ENCODE assay signal across 8 mouse cellular contexts in the genomic region with DNA sequence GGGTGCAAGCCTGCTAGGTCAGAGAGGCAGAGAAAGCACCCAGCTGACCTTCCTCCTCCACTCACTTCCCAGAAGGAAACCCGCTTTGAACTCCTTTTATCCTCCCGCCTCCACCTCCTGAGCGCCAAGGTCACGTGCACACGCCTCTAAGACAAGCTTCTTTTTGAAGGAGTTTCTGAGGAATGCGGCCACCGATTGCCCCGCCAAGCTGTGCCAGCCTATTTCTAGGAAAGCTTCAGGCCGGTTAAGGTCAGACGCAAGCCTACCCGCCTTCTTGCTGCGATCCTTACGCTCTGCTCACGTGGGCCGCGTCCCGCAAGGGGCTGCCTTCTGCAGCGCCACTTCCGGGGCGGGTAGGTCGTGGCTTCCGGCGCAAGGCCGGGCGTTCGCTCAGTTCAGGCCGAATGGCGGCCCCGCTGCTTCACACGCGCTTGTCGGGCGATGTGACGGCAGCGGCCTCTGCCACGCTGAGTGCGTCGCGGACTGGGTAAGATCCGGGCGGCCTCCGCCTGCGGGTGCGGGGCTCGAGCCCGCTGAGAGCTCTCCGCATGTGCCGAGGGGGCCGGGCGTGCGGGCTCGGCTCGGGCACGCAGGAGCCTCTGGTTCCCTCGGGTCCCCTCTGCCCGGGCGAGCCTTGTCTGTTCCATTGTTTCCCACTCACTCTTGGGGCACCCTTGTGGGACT. TPM values are rescaled to one million over a fixed set of nuclear protein-coding genes. Genes with fewer than 3 reads are reported as not detected.
A peak's percentile ranks its signal among the peaks of the same experiment; 100 is the strongest.
DNase-seq lines count a peak whose midpoint lies in the region; ATAC-seq lines count a peak whose summit lies in the region.

A gene (plus strand): TSS at position 356 of the 684 bp plus-strand sequence.

- peak; percentile 99 for ATAC-seq in inflammation-experienced regulatory T-cells, adult 6 months
- peak; percentile 99 for ATAC-seq in megakaryocyte-erythroid progenitor cell, adult 5-6 weeks (replicated peaks; ENCODE audit: low FRiP score, low TSS enrichment, poor library complexity, severe bottlenecking)

- intact Hi-C loops in gastrocnemius, postnatal 14 days (cut with DNase I; ENCODE audit: low total_unique reads), result no loop called here
- intact Hi-C loops in left cerebral cortex, postnatal 10 days (cut with DNase I), result no loop called here

- DNase-seq in adrenal gland, adult (ENCODE audit: inconsistent age in 2 of 2, low spot score in 1 of 2), result peak; percentile 94 to 97
- DNase-seq in embryo, embryonic 10.5 days (ENCODE audit: low spot score), result peak; percentile 89
- DNase-seq in gastrocnemius, postnatal 14 days, result peak; percentile 91
- peak; percentile 84 to 94 for DNase-seq in left cerebral cortex, postnatal 10 days (ENCODE audit: extremely low spot score in 1 of 2, low spot score in 2 of 2)
- peak; percentile 93 for DNase-seq in right cerebral cortex, postnatal 25 days
- DNase-seq in urinary bladder, postnatal 4 days (ENCODE audit: low spot score in 2 of 2), result peak; percentile 85 to 89

RNA-seq across cellular contexts. Expression of the gene that starts here (rescaled TPM):
- 10 to 100 TPM; 25.1 to 26.6 TPM for total RNA-seq in gastrocnemius, postnatal 14 days (2021)
- polyA plus RNA-seq in inflammation-experienced regulatory T-cells, adult 6 months (2017; shearing (Covaris generic)), result 10 to 100 TPM; 47.8 to 54.8 (median 48.1) TPM
- total RNA-seq in left cerebral cortex, postnatal 10 days (2021), result 10 to 100 TPM; 44.8 to 47.0 TPM
- total RNA-seq in megakaryocyte-erythroid progenitor cell, adult 5-6 weeks (2014; fragmentation: Nextera tagmentation), result 37.6 and 47.6 TPM in 2 replicates
- total RNA-seq in megakaryocyte-erythroid progenitor cell, adult 5-6 weeks (2017), result 62.0 and 71.2 TPM in 2 replicates

Comparison
In these comparisons a context has a peak if more than half of its experiments do, and no peak if none do; other contexts are left out.
1. Peak in every context shown above with its lines: DNase-seq and ATAC-seq.